ENCODE assay signal across 15 mouse cellular contexts in genomic region chr1:167947866-167948265, GRCm38 (mm10).
"Had no signal": no experiment of that assay in that cellular context is flagged by ENCODE, and none has a peak within 500 bp of the region (broad histone marks: within the 10 kb centered on the region; RNA-seq: fewer than 3 reads in every experiment).

No protein-coding gene starts in this region.

- H3K27ac ChIP-seq: limb, embryonic 12.5 days; liver, embryonic 13.5 days; midbrain, embryonic 10.5 days; neural tube, embryonic 15.5 days; stomach, embryonic 15.5 days had no signal

- H3K9ac ChIP-seq: limb, embryonic 12.5 days; liver, embryonic 13.5 days; liver, postnatal 0 days; neural tube, embryonic 15.5 days; stomach, embryonic 15.5 days had no signal

- H3K4me1 ChIP-seq: limb, embryonic 12.5 days; liver, embryonic 13.5 days; neural tube, embryonic 15.5 days had no signal

- DNase-seq: kidney, adult 8-10 months; kidney, postnatal 25 days; liver; liver, embryonic 13.5 days; liver, postnatal 0 days; right cerebral cortex, adult 18-20 months; right cerebral cortex, postnatal 4 days; thymus, adult 2 months; thymus, postnatal 25 days had no signal

- H3K9me3 ChIP-seq: liver, embryonic 13.5 days; neural tube, embryonic 15.5 days; stomach, embryonic 15.5 days had no signal

- H3K27me3 ChIP-seq: limb, embryonic 12.5 days; liver, embryonic 13.5 days; neural tube, embryonic 15.5 days; stomach, embryonic 15.5 days had no signal

- H3K4me3 ChIP-seq: limb, embryonic 12.5 days; liver, embryonic 13.5 days; midbrain, embryonic 10.5 days; myocyte; neural tube, embryonic 15.5 days; stomach, embryonic 15.5 days had no signal

- H3K36me3 ChIP-seq: limb, embryonic 12.5 days; liver, embryonic 13.5 days; midbrain, embryonic 10.5 days; neural tube, embryonic 15.5 days; stomach, embryonic 15.5 days had no signal

- H3K4me2 ChIP-seq: limb, embryonic 12.5 days; liver, embryonic 13.5 days; neural tube, embryonic 15.5 days; stomach, embryonic 15.5 days had no signal

- ATAC-seq: intestine, embryonic 16.5 days; liver, postnatal 0 days had no signal
